In genomic region chr3:15194362-15194761, GRCm38 (mm10) we compare ENCODE assay signal across 9 mouse cellular contexts.
DNase-seq lines count a peak whose midpoint lies in the region; ATAC-seq and TF ChIP-seq lines count a peak whose summit lies in the region.
"Had no signal": no experiment of that assay in that cellular context is flagged by ENCODE, and none has a peak within 500 bp of the region (broad histone marks: within the 10 kb centered on the region; RNA-seq: fewer than 3 reads in every experiment).

No protein-coding gene starts in this region.

- peak; percentile 63 for DNase-seq in CD4-positive helper T cell, adult 2 months (ENCODE audit: low read depth, low spot score)
- peak; percentile 75 to 80 for DNase-seq in adrenal gland, postnatal 36 days
- DNase-seq in heart, postnatal 10 days, result peak; percentile 71 to 77
- DNase-seq in kidney, postnatal 4 days, result peak; percentile 80 to 84
- peak; percentile 80 for DNase-seq in liver, postnatal 0 days

- no peak for TF ChIP-seq POLR2A in testis, adult 2 months (IDR thresholded peaks at IDR 0.05; ENCODE audit: control insufficient read depth, low read depth, low read length)

- no peak overlapping the region for H3K4me2 ChIP-seq in embryonic facial prominence, embryonic 12.5 days (replicated peaks)
- no peak overlapping the region; the same call in 1 of the 2 replicates for H3K4me2 ChIP-seq in liver, postnatal 0 days (ENCODE audit: low read depth, low read length)
- H3K4me2 ChIP-seq in neural tube, embryonic 14.5 days (ENCODE audit: low read depth, low read length), result no peak overlapping the region

- peak; percentile 80 for ATAC-seq in embryonic facial prominence, embryonic 12.5 days (ENCODE audit: insufficient number of reproducible peaks, insufficient read depth, low FRiP score, low TSS enrichment)
- peak; percentile 78 for ATAC-seq in liver, postnatal 0 days
- peak; percentile 96 for ATAC-seq in neural tube, embryonic 14.5 days (ENCODE audit: low read depth)

- intact Hi-C loops in heart, postnatal 10 days (cut with DNase I), result loop anchor here (1.0 to 2.0 kb wide), 2 partner anchors 320 to 516 kb away; no protein-coding TSS in a partner anchor

- no peaks in the 10 kb centered on the region for H3K27me3 ChIP-seq in embryonic facial prominence, embryonic 12.5 days
- no peaks in the 10 kb centered on the region for H3K27me3 ChIP-seq in liver, postnatal 0 days (ENCODE audit: insufficient read depth, low read length)
- no peaks in the 10 kb centered on the region for H3K27me3 ChIP-seq in neural tube, embryonic 14.5 days (ENCODE audit: control insufficient read depth, insufficient read depth, low read length)
- H3K27me3 ChIP-seq in testis, adult 2 months (ENCODE audit: control insufficient read depth, insufficient read depth, low read length), result no peaks in the 10 kb centered on the region

- H3K36me3 ChIP-seq in embryonic facial prominence, embryonic 12.5 days, result no peaks in the 10 kb centered on the region
- no peaks in the 10 kb centered on the region for H3K36me3 ChIP-seq in liver, postnatal 0 days (replicated peaks; ENCODE audit: insufficient read depth, low read length)
- no peaks in the 10 kb centered on the region for H3K36me3 ChIP-seq in neural tube, embryonic 14.5 days (ENCODE audit: control insufficient read depth, insufficient read depth, low read length)
- H3K36me3 ChIP-seq in testis, adult 2 months (ENCODE audit: control insufficient read depth, insufficient read depth, low read length), result no peaks in the 10 kb centered on the region

- H3K4me3 ChIP-seq in embryonic facial prominence, embryonic 12.5 days, result no peak overlapping the region
- H3K4me3 ChIP-seq in liver, postnatal 0 days (ENCODE audit: low read depth, low read length), result no peak overlapping the region
- no peak overlapping the region for H3K4me3 ChIP-seq in neural tube, embryonic 14.5 days (ENCODE audit: low read depth, low read length)
- H3K4me3 ChIP-seq in testis, adult 2 months (ENCODE audit: control insufficient read depth, low read depth, low read length), result no peak overlapping the region
- H3K4me3 ChIP-seq: erythroblast, embryonic 14.5 days had no signal

- no peaks in the 10 kb centered on the region for H3K4me1 ChIP-seq in embryonic facial prominence, embryonic 12.5 days
- H3K4me1 ChIP-seq in liver, postnatal 0 days (ENCODE audit: insufficient read depth), result no peaks in the 10 kb centered on the region
- no peaks in the 10 kb centered on the region for H3K4me1 ChIP-seq in neural tube, embryonic 14.5 days (ENCODE audit: control insufficient read depth, insufficient read depth, low read length)
- no peaks in the 10 kb centered on the region for H3K4me1 ChIP-seq in testis, adult 2 months (ENCODE audit: control insufficient read depth, insufficient read depth, low read length)

- TF ChIP-seq EP300 in liver, postnatal 0 days (IDR thresholded peaks at IDR 0.05; ENCODE audit: low read depth), result no peak

- TF ChIP-seq CTCF in liver, postnatal 0 days (IDR thresholded peaks at IDR 0.05; ENCODE audit: low read depth), result peak; percentile 95
- peak; percentile 23; the same call in 1 of the 2 replicates for TF ChIP-seq CTCF in testis, adult 2 months (IDR thresholded peaks at IDR 0.05; ENCODE audit: control insufficient read depth, insufficient read depth, insufficient replicate concordance, low read depth, low read length)

- 3% methylated on average over 7 of the region's 7 CpGs for WGBS in embryonic facial prominence, embryonic 12.5 days
- 5% methylated on average over 7 of the region's 7 CpGs for WGBS in liver, postnatal 0 days (ENCODE audit: insufficient replicate concordance)
- WGBS in neural tube, embryonic 14.5 days, result 6% methylated on average over 7 of the region's 7 CpGs

- H3K27ac ChIP-seq in embryonic facial prominence, embryonic 12.5 days, result no peak overlapping the region
- no peak overlapping the region for H3K27ac ChIP-seq in liver, postnatal 0 days (ENCODE audit: low read depth)
- H3K27ac ChIP-seq in neural tube, embryonic 14.5 days (ENCODE audit: low read depth, low read length), result no peak overlapping the region
- H3K27ac ChIP-seq in testis, adult 2 months (ENCODE audit: control insufficient read depth, insufficient read depth, low read depth, low read length), result no peak overlapping the region

- no peaks in the 10 kb centered on the region for H3K9me3 ChIP-seq in embryonic facial prominence, embryonic 12.5 days
- no peaks in the 10 kb centered on the region for H3K9me3 ChIP-seq in liver, postnatal 0 days (ENCODE audit: low read length)
- H3K9me3 ChIP-seq in neural tube, embryonic 14.5 days (ENCODE audit: control insufficient read depth, low read length), result no peaks in the 10 kb centered on the region

- no peak overlapping the region for H3K9ac ChIP-seq in embryonic facial prominence, embryonic 12.5 days
- H3K9ac ChIP-seq in liver, postnatal 0 days (replicated peaks), result no peak overlapping the region
- H3K9ac ChIP-seq in neural tube, embryonic 14.5 days (replicated peaks; ENCODE audit: low read depth, low read length), result no peak overlapping the region
